Mouse (Mus musculus) liver, embryonic 16.5 days (tissue): Measurements from ENCODE around the gene Dusp12. TPM values are rescaled to one million over a fixed set of nuclear protein-coding genes. Genes with fewer than 3 reads are reported as not detected.

Experiments
- ATAC-seq: fragments of 200-750 bp; cut with Nextera tagmentation; 2 replicates; pipeline ENCODE4 v1.8.0; 2017; ENCODE audit warnings: low read depth, mild to moderate bottlenecking, moderate number of reproducible peaks, moderate library complexity
- H3K27ac ChIP-seq: fragments of 300-500 bp; sonication (generic); 2 replicates; pipeline ENCODE4 v1.5.1; 2014; ENCODE audit warnings: mild to moderate bottlenecking, low read length
- H3K27me3 ChIP-seq: fragments of 300-500 bp; sonication (generic); 2 replicates; pipeline ENCODE4 v1.6.1; 2014; ENCODE audit warnings: low read depth, low read length, mixed read lengths; ENCODE audit not compliant: control insufficient read depth, insufficient read depth
- H3K36me3 ChIP-seq: fragments of 300-500 bp; sonication (generic); 2 replicates; pipeline ENCODE4 v1.6.1; 2014; ENCODE audit warnings: mild to moderate bottlenecking; ENCODE audit not compliant: control insufficient read depth, insufficient read depth
- H3K4me1 ChIP-seq: fragments of 300-500 bp; sonication (generic); 2 replicates; pipeline ENCODE4 v1.6.1; 2014; ENCODE audit warnings: low read depth, low read length, mixed read lengths; ENCODE audit not compliant: control insufficient read depth
- H3K4me2 ChIP-seq: fragments of 300-500 bp; sonication (generic); 2 replicates; pipeline ENCODE4 v1.6.1; 2014; ENCODE audit warnings: low read depth, low read length, mixed read lengths
- H3K4me3 ChIP-seq: fragments of 300-500 bp; sonication (generic); 2 replicates; pipeline ENCODE4 v1.5.1; 2014; ENCODE audit warnings: low read depth, mild to moderate bottlenecking, low read length
- H3K9ac ChIP-seq: fragments of 300-500 bp; sonication (generic); 2 replicates; pipeline ENCODE4 v1.6.1; 2014; ENCODE audit warnings: low read depth, low read length
- H3K9me3 ChIP-seq: fragments of 300-500 bp; sonication (generic); replicated peaks from 2 replicates; pipeline ENCODE4 v1.6.1; 2016; ENCODE audit warnings: low read length; ENCODE audit not compliant: control insufficient read depth
- WGBS: fragments of 180-500 bp; shearing (Covaris S2); extraction: QIAGEN DNeasy Blood & Tissue Kit; methylation state at CpG from one replicate; pipeline ENCODE4 v1.1.7; 2014; ENCODE audit not compliant: insufficient replicate concordance; 5-methylcytosine and 5-hydroxymethylcytosine counted together
- polyA plus RNA-seq: library from polyadenylated mRNA; unstranded; fragments of >200 nt; fragmentation: Nextera tagmentation; extraction: Ambion mirVana; gene quantifications from 2 replicates; pipeline ENCODE4 v1.2.1, GENCODE M21; 2015

Dusp12 gene
- polyA plus RNA-seq, 1 experiment from 2014 or later: 21.4 TPM

DNA sequence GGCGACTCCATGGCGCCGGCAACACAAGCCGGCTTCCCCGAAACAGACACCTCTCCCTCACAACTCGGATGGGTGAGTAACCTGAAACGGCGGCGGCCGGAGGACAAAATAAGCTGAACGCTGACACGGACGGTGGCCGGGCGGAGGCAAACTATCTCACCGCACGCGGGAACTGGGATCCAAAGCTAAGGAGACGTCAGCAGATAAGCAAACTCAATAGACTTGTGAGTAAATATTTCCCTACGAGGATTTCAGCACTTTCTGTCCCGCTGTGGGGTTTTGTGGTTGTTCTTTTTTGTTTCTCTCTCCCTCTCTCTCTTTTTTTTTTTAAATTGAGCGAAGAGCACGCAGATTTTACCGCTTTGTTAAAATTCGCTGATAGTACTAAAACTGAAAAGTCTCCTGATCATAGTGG, 17.6 kb downstream of the Dusp12 start, which contains the start of gene Atf6:
Gene Atf6, minus strand, starts transcription at position 81 of the 415 bp plus-strand sequence.
- under 1% methylated on average over 25 of the region's 25 CpGs for WGBS
- Histone ChIP-seq H3K27me3 (no peaks in the 10 kb centered on the region), H3K27ac (peak within 1 kb of the TSS; percentile 92), H3K9ac (peak within 1 kb of the TSS; percentile 92), H3K4me1 (peaks cover 23% of the 10 kb centered on the region), H3K36me3 (peaks cover 2% of the 10 kb centered on the region; the same call in 1 of the 2 replicates), H3K4me3 (peak within 1 kb of the TSS; percentile 86), H3K9me3 (no peaks in the 10 kb centered on the region), H3K4me2 (peak within 1 kb of the TSS; percentile 86)
- peak; percentile 85 for ATAC-seq

DNA sequence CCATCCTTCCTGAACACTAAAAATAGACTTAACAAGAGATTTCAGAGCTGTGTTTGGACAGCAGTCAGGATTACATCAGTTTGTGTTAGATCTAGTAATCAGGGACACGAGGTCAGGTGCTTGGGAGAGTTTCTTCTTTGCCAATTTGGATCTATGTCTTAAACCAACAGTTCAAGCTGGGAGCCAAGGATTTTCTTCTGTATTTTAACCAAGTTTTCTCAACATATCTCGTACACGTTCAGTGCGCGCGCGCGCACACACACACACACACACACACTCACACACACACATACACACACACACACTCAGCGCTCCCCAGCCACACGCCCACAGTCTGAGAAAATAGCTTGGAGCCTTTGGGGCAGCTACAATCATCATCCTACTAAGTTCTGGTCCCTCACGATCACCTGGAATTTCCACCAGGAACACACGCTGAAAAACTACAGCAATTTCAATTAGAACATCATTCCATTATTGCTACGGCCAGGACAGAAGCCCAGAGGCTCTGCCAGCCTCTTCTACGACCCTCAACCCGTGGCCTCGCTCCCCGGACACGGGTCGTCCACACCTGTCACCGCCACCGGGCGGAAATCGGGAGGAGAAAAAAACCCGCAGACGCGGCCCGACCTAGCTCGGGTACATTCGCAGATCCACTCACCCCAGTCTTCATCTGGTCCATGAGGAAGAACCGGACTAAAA, 18.2 kb downstream of the Dusp12 start:
- peak overlapping the region; percentile 86 for H3K4me2 ChIP-seq
- H3K4me3 ChIP-seq: peak overlapping the region; percentile 86
- H3K9me3 ChIP-seq: no peaks in the 10 kb centered on the region
- WGBS: 1% methylated on average over 30 of the region's 30 CpGs
- H3K27ac ChIP-seq: peak overlapping the region; percentile 92
- peak; percentile 46 for ATAC-seq
- peak overlapping the region; percentile 92 for H3K9ac ChIP-seq
- no peaks in the 10 kb centered on the region for H3K27me3 ChIP-seq
- peaks cover 29% of the 10 kb centered on the region for H3K4me1 ChIP-seq
- peaks cover 2% of the 10 kb centered on the region; the same call in 1 of the 2 replicates for H3K36me3 ChIP-seq

DNA sequence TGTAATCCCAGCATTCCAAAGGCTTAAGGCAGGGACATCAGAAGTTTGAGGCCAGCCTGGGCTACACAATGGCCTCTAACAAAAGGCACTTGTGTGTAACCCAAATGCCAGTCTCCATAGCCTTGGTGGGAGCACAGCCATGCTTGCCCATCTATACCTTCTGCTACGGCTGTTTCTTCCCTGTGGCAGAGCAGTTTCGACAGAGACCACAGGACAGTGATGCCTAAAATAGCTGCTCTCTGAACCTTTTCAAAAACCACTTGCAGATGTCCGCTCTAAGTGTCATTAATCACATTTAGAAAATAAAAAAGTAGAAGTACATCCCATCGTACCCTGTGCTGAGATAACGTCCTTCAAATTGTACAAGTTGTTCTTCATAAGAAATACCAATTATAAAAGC, 19.9 kb downstream of the Dusp12 start:
- Histone ChIP-seq H3K9me3 (no peaks in the 10 kb centered on the region), H3K4me2 (no peak overlapping the region), H3K36me3 (no peaks in the 10 kb centered on the region), H3K27ac (no peak overlapping the region), H3K27me3 (no peaks in the 10 kb centered on the region), H3K4me1 (peaks cover 40% of the 10 kb centered on the region), H3K4me3 (no peak overlapping the region), H3K9ac (no peak overlapping the region)
- 43% methylated on average over 5 of the region's 5 CpGs for WGBS
- ATAC-seq: no peak

DNA sequence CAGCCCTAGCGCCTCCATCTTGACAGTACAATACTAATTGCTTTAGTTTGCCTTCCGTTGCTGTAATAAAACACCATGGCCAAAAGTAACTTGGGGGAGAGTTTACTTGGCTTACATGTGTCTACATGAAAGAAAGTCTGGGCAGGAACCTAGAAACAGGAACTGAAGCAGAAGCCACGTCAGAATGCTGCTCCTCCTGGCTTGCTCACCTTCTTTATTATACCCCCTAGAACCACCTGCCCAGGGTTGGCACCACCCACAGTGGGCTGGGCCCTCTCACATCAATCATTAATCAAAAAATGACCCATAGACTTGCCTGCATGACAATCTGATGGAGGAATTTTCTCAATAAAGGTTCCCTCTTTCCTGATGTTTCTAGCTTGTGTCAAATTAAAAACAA, 20.6 kb downstream of the Dusp12 start:
- H3K4me3 ChIP-seq: no peak overlapping the region
- ATAC-seq: no peak
- H3K36me3 ChIP-seq: no peaks in the 10 kb centered on the region
- no peak overlapping the region for H3K9ac ChIP-seq
- H3K27me3 ChIP-seq: no peaks in the 10 kb centered on the region
- H3K9me3 ChIP-seq: no peaks in the 10 kb centered on the region
- no peak overlapping the region for H3K27ac ChIP-seq
- no peak overlapping the region for H3K4me2 ChIP-seq
- 68% methylated on average over 3 of the region's 3 CpGs for WGBS
- H3K4me1 ChIP-seq: peaks cover 40% of the 10 kb centered on the region

DNA sequence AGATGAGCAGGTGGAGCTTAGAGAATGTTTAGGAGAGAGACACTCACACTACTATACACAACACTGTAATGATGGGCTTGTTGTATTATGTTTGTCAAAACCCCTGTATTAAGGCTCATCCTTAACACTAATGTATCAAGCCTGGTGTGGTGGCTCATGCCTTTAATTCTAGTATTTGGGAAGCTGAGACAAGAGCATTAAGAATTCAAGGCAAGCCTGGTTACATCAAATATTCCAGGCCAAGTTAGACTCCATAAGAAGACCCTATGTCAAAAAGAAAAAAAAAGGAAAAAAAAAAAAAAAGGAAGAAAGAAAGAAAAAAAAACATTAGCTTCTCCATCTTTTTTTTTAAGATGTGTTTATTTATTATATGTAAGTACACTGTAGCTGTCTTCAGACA, 21.1 kb downstream of the Dusp12 start:
- no peaks in the 10 kb centered on the region for H3K36me3 ChIP-seq
- no peaks in the 10 kb centered on the region for H3K9me3 ChIP-seq
- H3K4me3 ChIP-seq: no peak overlapping the region
- H3K27ac ChIP-seq: no peak overlapping the region
- no peak overlapping the region for H3K9ac ChIP-seq
- peaks cover 42% of the 10 kb centered on the region for H3K4me1 ChIP-seq
- H3K4me2 ChIP-seq: no peak overlapping the region
- no peaks in the 10 kb centered on the region for H3K27me3 ChIP-seq
- no peak for ATAC-seq

DNA sequence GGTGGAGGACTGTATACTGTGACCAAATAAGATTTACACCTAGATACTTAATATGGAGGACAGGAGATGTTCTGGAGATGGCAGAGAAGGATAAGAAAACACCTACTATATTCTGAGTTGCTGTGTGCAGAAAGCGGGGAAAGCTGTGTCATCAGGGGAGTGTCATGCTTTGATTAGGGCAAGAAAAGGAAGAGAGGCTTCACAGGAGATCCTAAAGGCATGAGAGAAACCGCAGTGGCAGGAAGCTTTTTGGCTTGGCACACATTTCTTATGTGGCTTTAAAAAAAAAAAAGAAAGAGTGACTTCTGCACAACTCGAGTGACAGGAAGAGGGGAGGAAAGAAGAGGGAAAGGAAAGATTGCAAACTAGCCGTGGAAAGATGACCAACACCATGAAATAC, 22.3 kb downstream of the Dusp12 start:
- Histone ChIP-seq H3K4me1 (peaks cover 39% of the 10 kb centered on the region), H3K36me3 (no peaks in the 10 kb centered on the region), H3K27ac (no peak overlapping the region), H3K9ac (no peak overlapping the region), H3K4me3 (no peak overlapping the region), H3K9me3 (no peaks in the 10 kb centered on the region), H3K4me2 (no peak overlapping the region), H3K27me3 (no peaks in the 10 kb centered on the region)
- ATAC-seq: no peak
- WGBS: 7% methylated on average over 4 of the region's 4 CpGs

DNA sequence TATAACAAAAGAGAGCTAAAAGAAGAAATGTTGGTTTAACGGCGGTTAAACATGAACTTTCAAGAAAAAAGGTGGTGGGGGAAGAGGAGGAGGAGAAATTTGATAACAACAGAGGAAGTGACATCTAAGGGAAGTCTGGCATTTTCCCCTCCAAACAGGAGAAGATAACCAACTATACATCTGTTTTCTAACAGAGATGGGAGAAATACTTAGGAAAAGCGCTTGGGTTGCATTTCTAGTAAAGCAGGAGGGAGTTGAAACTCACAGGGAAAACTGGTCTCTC, 23.0 kb downstream of the Dusp12 start:
- H3K9me3 ChIP-seq: no peaks in the 10 kb centered on the region
- no peaks in the 10 kb centered on the region for H3K36me3 ChIP-seq
- no peaks in the 10 kb centered on the region for H3K27me3 ChIP-seq
- peaks cover 43% of the 10 kb centered on the region for H3K4me1 ChIP-seq
- peak overlapping the region; percentile 26; the same call in 1 of the 2 replicates for H3K4me2 ChIP-seq
- 0 out of 2 replicates have a peak overlapping the region, but pooled peaks have one; percentile 7 for H3K4me3 ChIP-seq
- no peak overlapping the region for H3K9ac ChIP-seq
- no peak for ATAC-seq
- WGBS: 42% methylated on average over 3 of the region's 3 CpGs
- no peak overlapping the region; the same call in 1 of the 2 replicates for H3K27ac ChIP-seq

DNA sequence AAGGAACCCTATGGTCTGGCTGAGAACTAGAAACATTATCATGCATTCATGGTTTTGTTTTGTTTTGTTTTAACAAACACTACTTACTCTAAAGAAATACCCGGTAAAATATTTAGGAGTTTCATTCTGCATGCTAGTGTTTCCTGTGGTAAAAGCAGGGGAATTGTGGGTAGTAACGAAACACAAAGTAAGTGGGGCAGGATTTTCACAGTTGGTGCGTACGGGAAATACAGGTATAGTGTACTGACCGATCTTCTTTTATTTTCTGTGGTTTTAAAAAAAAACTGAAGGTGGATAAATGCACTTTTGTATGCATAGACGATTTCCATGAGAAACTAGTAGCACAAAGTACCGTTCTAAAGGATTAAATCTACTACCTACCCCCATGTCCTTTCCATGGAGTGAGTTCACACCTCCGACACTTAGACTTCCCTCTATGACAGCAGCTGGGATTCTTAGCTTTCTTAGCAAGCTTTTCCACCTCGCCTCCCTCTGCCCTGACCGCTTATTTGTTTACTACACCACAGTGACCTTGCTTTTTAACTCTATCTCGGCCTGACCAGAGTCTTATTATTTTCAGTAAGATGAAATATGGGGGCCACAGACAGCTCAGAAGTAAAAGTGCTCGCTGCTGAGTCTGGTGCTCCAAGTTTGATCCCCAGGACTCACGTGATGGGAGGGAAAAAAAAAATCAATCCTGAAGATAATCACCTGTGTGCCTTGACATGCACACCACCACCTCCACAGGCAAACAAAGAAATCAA, 23.5 kb downstream of the Dusp12 start:
- Histone ChIP-seq H3K27me3 (no peaks in the 10 kb centered on the region), H3K9ac (no peak overlapping the region), H3K36me3 (no peaks in the 10 kb centered on the region), H3K4me3 (0 out of 2 replicates have a peak overlapping the region, but pooled peaks have one; percentile 7), H3K4me1 (peaks cover 45% of the 10 kb centered on the region), H3K4me2 (peak overlapping the region; percentile 26), H3K9me3 (no peaks in the 10 kb centered on the region), H3K27ac (peak overlapping the region; percentile 2; the same call in 1 of the 2 replicates)
- WGBS: 56% methylated on average over 13 of the region's 13 CpGs
- no peak for ATAC-seq

DNA sequence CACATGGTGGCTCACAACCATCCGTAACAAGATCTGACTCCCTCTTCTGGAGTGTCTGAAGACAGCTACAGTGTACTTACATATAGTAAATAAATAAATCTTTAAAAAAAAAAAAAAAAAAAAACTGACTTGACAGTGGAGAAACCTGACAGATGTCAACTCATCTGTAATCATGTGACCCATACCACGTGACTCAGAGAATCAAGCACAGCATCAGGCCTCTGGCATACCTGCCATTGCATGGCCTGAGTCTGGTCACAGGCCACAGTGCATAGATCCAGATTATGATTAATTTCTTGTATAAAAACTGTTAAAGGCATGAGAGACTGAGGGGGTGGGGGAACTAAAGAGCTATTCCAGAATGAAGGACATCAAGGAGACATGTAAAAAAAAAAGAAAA, 26.5 kb downstream of the Dusp12 start:
- no peak overlapping the region for H3K9ac ChIP-seq
- H3K9me3 ChIP-seq: no peaks in the 10 kb centered on the region
- ATAC-seq: no peak
- H3K27ac ChIP-seq: no peak overlapping the region
- H3K4me1 ChIP-seq: peaks cover 53% of the 10 kb centered on the region
- H3K4me2 ChIP-seq: no peak overlapping the region
- WGBS: 56% methylated on average over 1 of the region's 2 CpGs
- H3K4me3 ChIP-seq: no peak overlapping the region
- no peaks in the 10 kb centered on the region for H3K36me3 ChIP-seq
- no peaks in the 10 kb centered on the region for H3K27me3 ChIP-seq
